Mouse (Mus musculus) forebrain, embryonic 14.5 days (tissue): Measurements from ENCODE around the gene Fxyd7. TPM values are rescaled to one million over a fixed set of nuclear protein-coding genes. Genes with fewer than 3 reads are reported as not detected.

Experiments used
- ATAC-seq: fragments of 200-750 bp; cut with Nextera tagmentation; 2 replicates; pipeline ENCODE4 v1.8.0; 2017; ENCODE audit warnings: mild to moderate bottlenecking, moderate library complexity
- DNase-seq: peaks from one replicate; pipeline ENCODE4 v3.0.0-alpha.2; 2015; ENCODE audit warnings: low spot score
- H3K27ac ChIP-seq: fragments of 300-500 bp; sonication (generic); 2 replicates; pipeline ENCODE4 v1.5.1; 2014; ENCODE audit warnings: low read depth, mild to moderate bottlenecking, control low read depth, low read length, moderate library complexity
- H3K27me3 ChIP-seq: fragments of 300-500 bp; sonication (generic); replicated peaks from 2 replicates; pipeline ENCODE4 v1.6.1; 2014; ENCODE audit warnings: low read length, control low read depth, mixed read lengths; ENCODE audit not compliant: control insufficient read depth, insufficient read depth
- H3K36me3 ChIP-seq: fragments of 300-500 bp; sonication (generic); 2 replicates; pipeline ENCODE4 v1.6.1; 2014; ENCODE audit warnings: low read length, control low read depth; ENCODE audit not compliant: control insufficient read depth, insufficient read depth
- H3K4me1 ChIP-seq: fragments of 300-500 bp; sonication (generic); 2 replicates; pipeline ENCODE4 v1.6.1; 2014; ENCODE audit warnings: antibody characterized with exemption, low read length, control low read depth; ENCODE audit not compliant: control insufficient read depth, insufficient read depth
- H3K4me2 ChIP-seq: fragments of 300-500 bp; sonication (generic); 2 replicates; pipeline ENCODE4 v1.6.1; 2014; ENCODE audit warnings: mild to moderate bottlenecking, control low read depth, low read length
- H3K4me3 ChIP-seq: fragments of 300-500 bp; sonication (generic); 2 replicates; pipeline ENCODE4 v1.5.1; 2014; ENCODE audit warnings: low read depth, low read length, control low read depth
- H3K9ac ChIP-seq: fragments of 300-500 bp; sonication (generic); 2 replicates; pipeline ENCODE4 v1.6.1; 2014; ENCODE audit warnings: mild to moderate bottlenecking, low read length, control low read depth, moderate library complexity
- H3K9me3 ChIP-seq: fragments of 300-500 bp; sonication (generic); replicated peaks from 2 replicates; pipeline ENCODE4 v1.6.1; 2016; ENCODE audit warnings: low read length, control low read depth, mixed read lengths; ENCODE audit not compliant: control insufficient read depth
- WGBS: fragments of 180-500 bp; shearing (Covaris S2); extraction: QIAGEN DNeasy Blood & Tissue Kit; methylation state at CpG from one replicate; pipeline ENCODE4 v1.1.7; 2014; 5-methylcytosine and 5-hydroxymethylcytosine counted together
- polyA plus RNA-seq: library from polyadenylated mRNA; unstranded; fragments of >200 nt; fragmentation: Nextera tagmentation; extraction: Ambion mirVana; gene quantifications from 2 replicates; pipeline ENCODE4 v1.2.1, GENCODE M21; 2014

The Fxyd7 gene
- polyA plus RNA-seq, 1 experiment from 2014 or later: 46.8 TPM

- Histone ChIP-seq H3K4me2 (no peak overlapping the region), H3K9ac (no peak overlapping the region), H3K4me1 (no peaks in the 10 kb centered on the region), H3K9me3 (no peaks in the 10 kb centered on the region), H3K27me3 (no peaks in the 10 kb centered on the region), H3K4me3 (no peak overlapping the region), H3K27ac (no peak overlapping the region), H3K36me3 (no peaks in the 10 kb centered on the region)
- 90% methylated on average over 8 of the region's 8 CpGs for WGBS
- ATAC-seq: no peak
- no peak for DNase-seq
Measured at GRCm38 (mm10) chr7:31079670-31080069, 28.4 kb upstream of the Fxyd7 start.

GRCm38 (mm10) chr7:31077885-31078445, 26.7 kb upstream of the Fxyd7 start:
- 57% methylated on average over 5 of the region's 5 CpGs for WGBS
- H3K27ac ChIP-seq: no peak overlapping the region
- DNase-seq (peak; percentile 67), ATAC-seq (peak; percentile 40; the same call in 1 of the 2 replicates)
- H3K36me3 ChIP-seq: no peaks in the 10 kb centered on the region
- H3K4me2 ChIP-seq: no peak overlapping the region
- H3K27me3 ChIP-seq: no peaks in the 10 kb centered on the region
- no peaks in the 10 kb centered on the region for H3K9me3 ChIP-seq
- H3K9ac ChIP-seq: no peak overlapping the region
- H3K4me3 ChIP-seq: no peak overlapping the region
- H3K4me1 ChIP-seq: no peaks in the 10 kb centered on the region

- Histone ChIP-seq H3K4me2 (no peak overlapping the region), H3K4me3 (no peak overlapping the region), H3K4me1 (no peaks in the 10 kb centered on the region), H3K36me3 (no peaks in the 10 kb centered on the region), H3K9me3 (no peaks in the 10 kb centered on the region), H3K27me3 (no peaks in the 10 kb centered on the region), H3K27ac (no peak overlapping the region), H3K9ac (no peak overlapping the region)
- DNase-seq (no peak), ATAC-seq (peak; percentile 15; the same call in 1 of the 2 replicates)
- 44% methylated on average over 6 of the region's 6 CpGs for WGBS
Measured at GRCm38 (mm10) chr7:31077470-31077869, 26.2 kb upstream of the Fxyd7 start.

- H3K4me2 ChIP-seq: no peak within 1 kb of the TSS
- no peak within 1 kb of the TSS for H3K4me3 ChIP-seq
- DNase-seq (no peak), ATAC-seq (no peak)
- no peak within 1 kb of the TSS for H3K27ac ChIP-seq
- 57% methylated on average over 5 of the region's 5 CpGs for WGBS
- no peaks in the 10 kb centered on the region for H3K4me1 ChIP-seq
- H3K36me3 ChIP-seq: no peaks in the 10 kb centered on the region
- no peaks in the 10 kb centered on the region for H3K27me3 ChIP-seq
- H3K9me3 ChIP-seq: no peaks in the 10 kb centered on the region
- no peak within 1 kb of the TSS for H3K9ac ChIP-seq
Measured at GRCm38 (mm10) chr7:31076492-31076891, 25.2 kb upstream of the Fxyd7 start, which contains the start of gene Fxyd3. Fxyd3 (minus strand) TSS chr7:31076704.

GRCm38 (mm10) chr7:31074713-31075069, 23.4 kb upstream of the Fxyd7 start:
- no peak for ATAC-seq
- H3K27me3 ChIP-seq: no peaks in the 10 kb centered on the region
- H3K4me2 ChIP-seq: no peak overlapping the region
- H3K4me1 ChIP-seq: no peaks in the 10 kb centered on the region
- no peaks in the 10 kb centered on the region for H3K9me3 ChIP-seq
- WGBS: 76% methylated on average over 5 of the region's 5 CpGs
- H3K27ac ChIP-seq: no peak overlapping the region
- H3K4me3 ChIP-seq: no peak overlapping the region
- DNase-seq: no peak
- H3K9ac ChIP-seq: no peak overlapping the region
- H3K36me3 ChIP-seq: no peaks in the 10 kb centered on the region

GRCm38 (mm10) chr7:31074061-31074712, 22.9 kb upstream of the Fxyd7 start:
- Histone ChIP-seq H3K36me3 (no peaks in the 10 kb centered on the region), H3K9me3 (no peaks in the 10 kb centered on the region), H3K9ac (no peak overlapping the region), H3K27ac (no peak overlapping the region), H3K4me2 (no peak overlapping the region), H3K27me3 (no peaks in the 10 kb centered on the region), H3K4me3 (no peak overlapping the region), H3K4me1 (no peaks in the 10 kb centered on the region)
- 69% methylated on average over 7 of the region's 7 CpGs for WGBS
- DNase-seq: no peak
- ATAC-seq: no peak

- no peak overlapping the region for H3K9ac ChIP-seq
- H3K27me3 ChIP-seq: no peaks in the 10 kb centered on the region
- H3K4me2 ChIP-seq: no peak overlapping the region
- H3K27ac ChIP-seq: no peak overlapping the region
- no peaks in the 10 kb centered on the region for H3K36me3 ChIP-seq
- DNase-seq (no peak), ATAC-seq (no peak)
- H3K4me3 ChIP-seq: no peak overlapping the region
- no peaks in the 10 kb centered on the region for H3K4me1 ChIP-seq
- no peaks in the 10 kb centered on the region for H3K9me3 ChIP-seq
Measured at GRCm38 (mm10) chr7:31073546-31073945, 22.3 kb upstream of the Fxyd7 start.

GRCm38 (mm10) chr7:31072326-31072725, 21.1 kb upstream of the Fxyd7 start:
- no peak overlapping the region for H3K27ac ChIP-seq

GRCm38 (mm10) chr7:31070324-31070723, 19.1 kb upstream of the Fxyd7 start:
- H3K27me3 ChIP-seq: no peaks in the 10 kb centered on the region
- no peak overlapping the region for H3K4me3 ChIP-seq
- no peak overlapping the region for H3K27ac ChIP-seq
- H3K4me2 ChIP-seq: no peak overlapping the region
- H3K9me3 ChIP-seq: no peaks in the 10 kb centered on the region
- no peaks in the 10 kb centered on the region for H3K4me1 ChIP-seq
- ATAC-seq: no peak
- DNase-seq: no peak
- H3K36me3 ChIP-seq: no peaks in the 10 kb centered on the region
- WGBS: 69% methylated on average over 6 of the region's 6 CpGs
- H3K9ac ChIP-seq: no peak overlapping the region

More at GRCm38 (mm10) chr7:31072326-31072725, 21.1 kb upstream of the Fxyd7 start:
- WGBS: 60% methylated on average over 9 of the region's 9 CpGs
- DNase-seq (no peak), ATAC-seq (no peak)
- Histone ChIP-seq H3K4me3 (no peak overlapping the region), H3K9ac (no peak overlapping the region), H3K9me3 (no peaks in the 10 kb centered on the region), H3K27me3 (no peaks in the 10 kb centered on the region), H3K36me3 (no peaks in the 10 kb centered on the region), H3K4me2 (no peak overlapping the region), H3K4me1 (no peaks in the 10 kb centered on the region)
